ENCODE assay signal across 8 mouse cellular contexts in the genomic region with DNA sequence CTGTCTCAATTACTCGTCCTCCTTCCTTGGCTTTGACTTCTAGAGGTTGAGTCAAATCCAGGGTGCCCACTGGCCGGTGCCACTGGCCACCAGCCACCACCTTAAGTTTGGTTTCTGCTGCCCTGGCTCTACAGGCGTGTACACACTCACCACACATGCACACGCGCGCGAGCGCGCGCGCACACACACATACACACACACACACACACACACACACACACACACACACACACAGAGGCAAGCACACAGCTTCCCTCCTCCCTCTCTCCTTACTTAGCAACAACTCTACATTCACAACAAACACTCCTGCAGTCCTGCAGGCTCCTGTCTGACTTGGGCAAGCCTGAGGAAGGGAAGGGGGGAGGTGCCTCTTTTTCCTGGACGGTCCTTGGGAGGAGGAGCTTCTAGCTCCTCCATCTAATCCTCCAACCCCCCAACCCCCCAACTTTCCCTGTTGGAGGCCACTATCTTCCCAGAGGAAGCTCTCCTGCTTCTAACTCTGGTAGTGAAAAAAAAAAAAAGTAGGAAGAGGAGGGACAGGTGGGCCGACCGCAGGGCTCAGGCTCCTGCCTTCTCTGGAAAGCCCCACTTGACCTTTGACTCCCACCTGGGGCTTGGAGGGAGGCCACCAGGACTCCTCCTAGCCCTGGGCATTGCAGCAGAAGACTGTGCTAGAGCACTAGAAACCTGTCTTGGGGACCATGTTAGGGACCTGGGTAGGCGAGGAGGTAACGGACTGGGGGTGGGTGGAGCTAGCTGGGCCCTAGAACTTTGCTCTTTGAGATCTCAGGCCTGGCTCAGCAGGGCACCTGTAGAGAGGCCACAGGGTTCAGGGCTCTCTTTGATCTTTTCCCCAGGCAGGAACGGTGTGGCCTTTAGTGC. TPM values are rescaled to one million over a fixed set of nuclear protein-coding genes. Genes with fewer than 3 reads are reported as not detected.
DNase-seq lines count a peak whose midpoint lies in the region; ATAC-seq and TF ChIP-seq lines count a peak whose summit lies in the region.

No protein-coding gene starts in this region.

- peak overlapping the region; percentile 50 for H3K27ac ChIP-seq in embryonic fibroblast, embryonic 13.5 days (ENCODE audit: insufficient read depth, low read length)
- H3K27ac ChIP-seq in hindbrain, embryonic 16.5 days (ENCODE audit: low read depth, low read length) = peak overlapping the region; percentile 80
- H3K27ac ChIP-seq in liver, adult 2 months (replicated peaks; ENCODE audit: insufficient read depth, low read depth, low read length) = peak overlapping the region; percentile 93
- peak overlapping the region; percentile 62; the same call in 1 of the 2 replicates for H3K27ac ChIP-seq in neural tube, embryonic 14.5 days (ENCODE audit: low read depth, low read length)

- no peaks in the 10 kb centered on the region for H3K36me3 ChIP-seq in hindbrain, embryonic 16.5 days (ENCODE audit: control insufficient read depth, insufficient read depth, low read length)
- H3K36me3 ChIP-seq in liver, adult 2 months (ENCODE audit: control insufficient read depth, insufficient read depth, low read length) = no peaks in the 10 kb centered on the region
- H3K36me3 ChIP-seq in neural tube, embryonic 14.5 days (ENCODE audit: control insufficient read depth, insufficient read depth, low read length) = no peaks in the 10 kb centered on the region

- H3K4me3 ChIP-seq in embryonic fibroblast, embryonic 13.5 days (ENCODE audit: insufficient read depth, low read length) = no peak overlapping the region
- H3K4me3 ChIP-seq in hindbrain, embryonic 16.5 days (ENCODE audit: low read length) = peak overlapping the region; percentile 12; the same call in 1 of the 2 replicates
- H3K4me3 ChIP-seq in liver, adult 2 months (ENCODE audit: insufficient read depth, low read depth, low read length) = peak overlapping the region; percentile 64
- no peak overlapping the region for H3K4me3 ChIP-seq in neural tube, embryonic 14.5 days (ENCODE audit: low read depth, low read length)

- ATAC-seq in hindbrain, embryonic 16.5 days = no peak
- ATAC-seq in neural tube, embryonic 14.5 days (ENCODE audit: low read depth) = no peak
- no peak for ATAC-seq in erythroblast, adult 5-6 weeks (replicated peaks; ENCODE audit: low FRiP score, poor library complexity, severe bottlenecking)

- H3K9ac ChIP-seq in hindbrain, embryonic 16.5 days (ENCODE audit: low read depth, low read length) = peak overlapping the region; percentile 45; the same call in 1 of the 2 replicates
- peak overlapping the region; percentile 60 for H3K9ac ChIP-seq in liver, adult 2 months (ENCODE audit: low read depth, low read length)
- no peak overlapping the region for H3K9ac ChIP-seq in neural tube, embryonic 14.5 days (replicated peaks; ENCODE audit: low read depth, low read length)

- H3K79me2 ChIP-seq in liver, adult 2 months (ENCODE audit: control insufficient read depth, insufficient read depth, low read length) = peaks cover 40% of the 10 kb centered on the region

- H3K4me2 ChIP-seq in hindbrain, embryonic 16.5 days (ENCODE audit: low read length) = peak overlapping the region; percentile 82
- peak overlapping the region; percentile 92 for H3K4me2 ChIP-seq in neural tube, embryonic 14.5 days (ENCODE audit: low read depth, low read length)

- peaks cover 28% of the 10 kb centered on the region for H3K4me1 ChIP-seq in embryonic fibroblast, embryonic 13.5 days (ENCODE audit: control insufficient read depth, insufficient read depth, low read length)
- peaks cover 86% of the 10 kb centered on the region for H3K4me1 ChIP-seq in hindbrain, embryonic 16.5 days (ENCODE audit: control insufficient read depth, insufficient read depth, low read depth, low read length)
- H3K4me1 ChIP-seq in liver, adult 2 months (ENCODE audit: control insufficient read depth, insufficient read depth, low read length) = peaks cover 39% of the 10 kb centered on the region
- peaks cover 79% of the 10 kb centered on the region for H3K4me1 ChIP-seq in neural tube, embryonic 14.5 days (ENCODE audit: control insufficient read depth, insufficient read depth, low read length)

- whole genome bisulfite sequencing in hindbrain, embryonic 16.5 days = 23% methylated on average over 14 of the region's 17 CpGs
- WGBS in liver, adult 2 months = 15% methylated on average over 17 of the region's 17 CpGs
- WGBS in neural tube, embryonic 14.5 days = 13% methylated on average over 17 of the region's 17 CpGs

- no peak for TF ChIP-seq POLR2A in embryonic fibroblast, embryonic 13.5 days (IDR thresholded peaks at IDR 0.05; ENCODE audit: low read depth, low read length)
- TF ChIP-seq POLR2A in liver, adult 2 months (IDR thresholded peaks at IDR 0.05; ENCODE audit: extremely low read depth, insufficient read depth, low read length) = 0 out of 2 replicates have a peak, but pooled peaks have one; percentile 20

- TF ChIP-seq CTCF in embryonic fibroblast, embryonic 13.5 days (IDR thresholded peaks at IDR 0.05; ENCODE audit: borderline replicate concordance, insufficient read depth, low read length) = no peak
- TF ChIP-seq CTCF in liver, adult 2 months (IDR thresholded peaks at IDR 0.05; ENCODE audit: low read depth, low read length) = no peak

- H3K9me3 ChIP-seq in hindbrain, embryonic 16.5 days (ENCODE audit: control insufficient read depth, low read length) = no peaks in the 10 kb centered on the region
- H3K9me3 ChIP-seq in neural tube, embryonic 14.5 days (ENCODE audit: control insufficient read depth, low read length) = no peaks in the 10 kb centered on the region

- DNase-seq in 3T3-L1 (ENCODE audit: low read depth, low spot score) (peak; percentile 51), MN1 (ENCODE audit: low spot score) (peak; percentile 54)
- DNase-seq in liver, adult 2 months (ENCODE audit: extremely low read depth, low read depth, low spot score) = peak; percentile 92
- DNase-seq in frontal cortex, postnatal 36 days (ENCODE audit: low spot score in 2 of 2) = no peak

- no peaks in the 10 kb centered on the region for H3K27me3 ChIP-seq in hindbrain, embryonic 16.5 days (replicated peaks; ENCODE audit: control insufficient read depth, insufficient read depth, low read length)
- H3K27me3 ChIP-seq in liver, adult 2 months (ENCODE audit: control insufficient read depth, insufficient read depth, low read length) = no peaks in the 10 kb centered on the region
- no peaks in the 10 kb centered on the region for H3K27me3 ChIP-seq in neural tube, embryonic 14.5 days (ENCODE audit: control insufficient read depth, insufficient read depth, low read length)

RNA-seq across cellular contexts. Expression of a gene that starts 7.7 kb away (rescaled TPM):
- 56.0 and 61.6 TPM in 2 replicates for polyA plus RNA-seq in embryonic fibroblast, embryonic 13.5 days (2011; ENCODE audit: insufficient read length, low read depth, missing spikeins)
- 9.7 and 11.1 TPM in 2 replicates for polyA plus RNA-seq in hindbrain, embryonic 16.5 days (2015; fragmentation: Nextera tagmentation; extraction: Ambion mirVana)
- 5.4 and 5.9 TPM in 2 replicates for total RNA-seq in liver, adult 2 months (2014; rRNA removed)
- polyA plus RNA-seq in liver, adult 2 months (2012; rRNA removed) = 26.0 and 27.9 TPM in 2 replicates
- 11.5 and 12.3 TPM in 2 replicates for polyA plus RNA-seq in neural tube, embryonic 14.5 days (2014; fragmentation: Nextera tagmentation; extraction: Ambion mirVana)
- total RNA-seq in erythroblast, adult 5-6 weeks (2015; ENCODE audit: low replicate concordance) = 0.77 and 0.84 TPM in 2 replicates
- total RNA-seq in erythroblast, adult 5-6 weeks (2017; ENCODE audit: low replicate concordance) = 0.42 and 2.8 TPM in 2 replicates

RNA-seq across cellular contexts. Expression of a gene that starts 35.6 kb away (rescaled TPM):
- not detected in 2 replicates for polyA plus RNA-seq in embryonic fibroblast, embryonic 13.5 days (2011; ENCODE audit: insufficient read length, low read depth, missing spikeins)
- polyA plus RNA-seq in hindbrain, embryonic 16.5 days (2015; fragmentation: Nextera tagmentation; extraction: Ambion mirVana) = not detected in 2 replicates
- not detected in 2 replicates for total RNA-seq in liver, adult 2 months (2014; rRNA removed)
- polyA plus RNA-seq in liver, adult 2 months (2012; rRNA removed) = not detected in 2 replicates
- not detected in 2 replicates for polyA plus RNA-seq in neural tube, embryonic 14.5 days (2014; fragmentation: Nextera tagmentation; extraction: Ambion mirVana)
- not detected in 2 replicates for total RNA-seq in erythroblast, adult 5-6 weeks (2015; ENCODE audit: low replicate concordance)
- not detected in 2 replicates for total RNA-seq in erythroblast, adult 5-6 weeks (2017; ENCODE audit: low replicate concordance)

RNA-seq across cellular contexts. Expression of a gene that starts 49.4 kb away (rescaled TPM):
- not detected in 2 replicates for polyA plus RNA-seq in embryonic fibroblast, embryonic 13.5 days (2011; ENCODE audit: insufficient read length, low read depth, missing spikeins)
- not detected in 2 replicates for polyA plus RNA-seq in hindbrain, embryonic 16.5 days (2015; fragmentation: Nextera tagmentation; extraction: Ambion mirVana)
- total RNA-seq in liver, adult 2 months (2014; rRNA removed) = not detected in 2 replicates
- not detected in 2 replicates for polyA plus RNA-seq in liver, adult 2 months (2012; rRNA removed)
- polyA plus RNA-seq in neural tube, embryonic 14.5 days (2014; fragmentation: Nextera tagmentation; extraction: Ambion mirVana) = not detected in 2 replicates
- total RNA-seq in erythroblast, adult 5-6 weeks (2015; ENCODE audit: low replicate concordance) = not detected in 2 replicates
- not detected in 2 replicates for total RNA-seq in erythroblast, adult 5-6 weeks (2017; ENCODE audit: low replicate concordance)

Comparison
In these comparisons a context has a peak if more than half of its experiments do, and no peak if none do; other contexts are left out.
1. DNase-seq: peak in 3T3-L1 (single experiment), MN1 (single experiment) and liver, adult 2 months (single experiment); none in frontal cortex, postnatal 36 days (0 of 2).
2. H3K4me3 ChIP-seq: peak in hindbrain, embryonic 16.5 days (single experiment) and liver, adult 2 months (single experiment); none in embryonic fibroblast, embryonic 13.5 days (single experiment) and neural tube, embryonic 14.5 days (single experiment).
3. Peak in every context shown above with its lines, with median percentiles within 50 percentile points of each other: H3K27ac ChIP-seq.